Mouse (Mus musculus): ENCODE measurements around the gene Vps25. TPM values are rescaled to one million over a fixed set of nuclear protein-coding genes. Genes with fewer than 3 reads are reported as not detected.

Vps25 gene
- polyA plus RNA-seq, 1 experiment = 80.6 TPM

- no peak for DNase-seq (ENCODE audit: low read depth, low spot score)
- 91% methylated on average over 5 of the region's 5 CpGs for WGBS
Observed at GRCm38 (mm10) chr11:101236782-101237181, 16.7 kb upstream of the Vps25 start.

- DNase-seq (ENCODE audit: low read depth, low spot score) = no peak
- WGBS = 59% methylated on average over 5 of the region's 5 CpGs
Observed at GRCm38 (mm10) chr11:101238071-101238647, 15.3 kb upstream of the Vps25 start.

DNA sequence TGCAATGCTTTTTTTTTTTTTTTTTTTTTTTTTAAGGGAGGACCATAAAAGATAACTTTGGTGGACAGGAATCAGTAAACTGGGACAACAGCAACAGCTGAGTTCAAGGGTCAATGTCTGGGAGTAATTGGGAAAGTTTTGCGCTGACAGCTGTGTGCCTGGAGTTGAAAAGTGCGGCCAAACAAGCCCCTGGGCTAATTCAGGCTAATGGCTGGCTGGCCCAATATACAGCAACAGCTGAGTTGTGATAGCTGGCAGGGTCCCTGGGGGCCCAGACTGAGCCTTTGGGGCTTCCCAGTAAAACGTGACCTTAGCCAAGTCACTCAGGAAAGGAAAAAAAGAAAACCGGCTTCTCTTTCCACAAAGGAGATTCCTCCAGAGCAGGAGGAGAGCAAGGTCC lies 8.4 kb upstream of the Vps25 start:
- 42% methylated on average over 4 of the region's 4 CpGs for WGBS

DNA sequence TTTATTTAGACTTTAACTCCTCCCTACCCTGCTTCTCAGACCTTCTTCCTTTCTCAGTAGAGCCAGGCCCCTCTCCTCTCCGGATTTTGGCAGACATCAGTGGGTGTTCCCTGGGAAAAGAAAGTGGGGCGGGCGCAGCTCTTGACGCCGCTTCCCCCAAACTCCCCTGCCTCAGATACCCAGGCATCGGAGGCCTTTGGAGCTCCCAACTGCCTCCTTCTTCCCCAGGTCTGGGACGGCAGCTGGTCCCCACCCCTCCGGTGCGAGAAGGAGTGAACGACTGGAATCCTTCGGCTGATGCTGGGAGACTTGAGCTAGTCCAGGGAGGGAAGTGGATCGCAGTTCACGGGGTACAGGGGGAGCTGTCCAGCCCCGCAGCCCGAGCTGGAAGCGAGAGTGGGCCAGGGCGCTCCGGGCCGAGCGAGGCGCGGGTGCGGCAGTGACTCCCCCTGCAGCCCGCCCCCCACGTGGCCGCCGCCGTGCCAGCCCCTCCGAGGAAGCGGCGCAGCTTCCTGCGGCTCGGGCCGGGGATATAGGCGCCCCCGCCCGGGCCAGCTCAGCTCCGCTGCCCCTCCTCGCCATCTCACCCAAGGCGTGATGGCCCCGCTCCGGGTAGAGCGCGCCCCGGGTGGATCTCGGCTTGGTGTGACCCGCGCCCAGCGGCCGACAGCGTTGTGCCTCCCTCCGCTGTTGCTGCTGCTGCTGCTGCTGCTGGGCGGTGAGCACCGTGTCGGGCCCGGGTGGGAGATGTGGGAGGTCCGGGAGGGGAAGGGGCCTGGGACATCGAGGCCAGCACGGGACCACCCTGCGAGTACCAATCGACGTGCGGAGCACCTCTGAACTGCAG lies 7.4 kb upstream of the Vps25 start, which contains the start of gene Ramp2:
Ramp2 (plus strand) TSS at position 174 of the 847 bp plus-strand sequence.
- no peak for DNase-seq (ENCODE audit: low read depth, low spot score)
- WGBS = 3% methylated on average over 62 of the region's 63 CpGs

More for the DNA sequence above, 8.4 kb upstream of the Vps25 start:
- no peak for DNase-seq (ENCODE audit: low read depth, low spot score)

DNA sequence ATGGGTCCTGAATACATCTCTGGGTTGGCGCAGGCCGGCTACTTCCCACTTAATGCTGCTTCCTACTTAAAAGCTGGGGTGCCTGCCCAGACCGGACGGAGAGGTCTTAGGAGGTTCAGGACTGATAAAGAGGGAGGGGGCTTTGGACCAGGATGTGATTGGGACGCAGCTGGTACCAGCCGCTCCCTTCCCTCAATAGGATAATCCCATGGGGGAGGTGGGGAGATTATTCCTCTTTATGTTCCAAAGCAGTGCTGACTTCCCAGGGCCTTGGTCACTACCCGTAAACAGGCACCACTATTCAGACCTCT lies 6.8 kb upstream of the Vps25 start:
- 35% methylated on average over 7 of the region's 7 CpGs for WGBS
- DNase-seq (ENCODE audit: low read depth, low spot score) = no peak

DNA sequence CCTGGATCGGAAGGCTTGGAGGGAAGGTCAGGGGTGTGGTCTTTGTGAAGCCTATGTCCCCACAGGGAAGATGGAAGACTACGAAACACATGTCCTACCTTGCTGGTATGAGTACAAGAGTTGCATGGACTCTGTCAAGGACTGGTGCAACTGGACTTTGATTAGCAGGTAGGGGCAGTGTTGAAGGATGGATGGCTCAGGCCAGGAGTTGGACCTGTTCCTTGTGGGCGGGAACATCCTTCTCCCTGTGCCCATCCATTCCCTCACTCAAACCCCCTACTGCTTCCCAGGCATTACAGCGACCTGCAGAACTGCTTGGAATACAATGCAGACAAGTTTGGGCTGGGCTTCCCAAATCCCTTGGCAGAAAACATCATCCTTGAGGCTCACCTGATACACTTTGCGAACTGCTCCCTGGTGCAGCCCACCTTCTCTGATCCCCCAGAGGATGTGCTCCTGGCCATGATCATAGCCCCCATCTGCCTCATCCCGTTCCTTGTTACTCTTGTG lies 5.9 kb upstream of the Vps25 start:
- DNase-seq (ENCODE audit: low read depth, low spot score) = no peak
- 78% methylated on average over 6 of the region's 6 CpGs for WGBS

- no peak for DNase-seq (ENCODE audit: low read depth, low spot score)
- 35% methylated on average over 14 of the region's 14 CpGs for WGBS
Observed at GRCm38 (mm10) chr11:101248258-101248994, 5.1 kb upstream of the Vps25 start.

- no peak for DNase-seq (ENCODE audit: low read depth, low spot score)
- WGBS = 76% methylated on average over 2 of the region's 2 CpGs
Observed at GRCm38 (mm10) chr11:101251031-101251430, 2.5 kb upstream of the Vps25 start.

GRCm38 (mm10) chr11:101252941-101253340 lies 566 bp upstream of the Vps25 start:
- DNase-seq (ENCODE audit: low read depth, low spot score) = no peak
- under 1% methylated on average over 7 of the region's 7 CpGs for WGBS

GRCm38 (mm10) chr11:101255826-101256775 lies 2.6 kb downstream of the Vps25 start:
- 87% methylated on average over 13 of the region's 13 CpGs for WGBS
- DNase-seq (ENCODE audit: low read depth, low spot score) = no peak

- 16% methylated on average over 6 of the region's 6 CpGs for WGBS
- no peak for DNase-seq (ENCODE audit: low read depth, low spot score)
Observed at GRCm38 (mm10) chr11:101259261-101259712, 5.8 kb downstream of the Vps25 start.

DNA sequence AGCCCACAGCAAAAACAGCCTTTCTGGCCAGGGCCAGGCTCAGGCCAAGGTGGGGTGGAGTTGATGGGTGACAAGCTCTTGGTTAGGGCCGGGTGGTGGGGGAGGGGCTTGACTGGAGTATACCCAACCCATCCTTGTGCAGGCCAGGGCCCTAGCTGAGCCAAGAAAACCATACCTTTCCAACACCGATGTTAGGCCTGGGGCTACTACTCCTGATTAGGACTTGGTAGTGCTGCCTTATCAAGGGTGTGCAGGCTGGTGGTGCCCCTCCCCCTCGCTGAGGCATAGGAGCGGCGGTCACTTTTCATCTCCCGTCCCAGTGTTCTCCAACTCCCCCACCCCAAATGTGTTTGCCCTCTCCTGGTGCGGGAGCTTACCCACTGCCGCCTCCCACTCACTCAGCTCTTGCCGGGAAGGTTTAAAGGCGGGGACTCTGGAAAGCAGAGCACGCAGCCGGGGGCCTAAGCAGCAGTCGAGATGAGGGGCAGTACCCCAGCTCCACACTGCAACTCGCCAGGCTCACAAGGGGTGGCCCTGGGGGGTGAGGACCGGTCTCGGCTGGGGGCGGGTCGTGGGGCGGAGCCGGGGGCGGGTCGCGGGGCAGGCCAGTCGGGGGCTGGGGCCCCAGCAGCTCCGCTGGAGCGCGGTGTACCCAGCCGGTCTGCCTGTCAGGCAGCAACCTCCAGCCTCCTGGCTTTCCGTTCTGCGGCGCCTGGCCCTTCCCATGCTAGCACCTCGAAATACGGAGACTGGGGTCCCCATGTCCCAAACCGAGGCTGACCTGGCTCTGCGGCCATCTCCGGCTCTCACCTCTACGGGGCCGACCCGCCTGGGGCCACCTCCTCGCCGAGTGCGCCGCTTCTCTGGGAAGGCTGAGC lies 6.7 kb downstream of the Vps25 start, which contains the start of gene Wnk4:
Wnk4 (plus strand) TSS at position 620 of the 878 bp plus-strand sequence.
- 1% methylated on average over 43 of the region's 43 CpGs for WGBS
- DNase-seq (ENCODE audit: low read depth, low spot score) = no peak

DNA sequence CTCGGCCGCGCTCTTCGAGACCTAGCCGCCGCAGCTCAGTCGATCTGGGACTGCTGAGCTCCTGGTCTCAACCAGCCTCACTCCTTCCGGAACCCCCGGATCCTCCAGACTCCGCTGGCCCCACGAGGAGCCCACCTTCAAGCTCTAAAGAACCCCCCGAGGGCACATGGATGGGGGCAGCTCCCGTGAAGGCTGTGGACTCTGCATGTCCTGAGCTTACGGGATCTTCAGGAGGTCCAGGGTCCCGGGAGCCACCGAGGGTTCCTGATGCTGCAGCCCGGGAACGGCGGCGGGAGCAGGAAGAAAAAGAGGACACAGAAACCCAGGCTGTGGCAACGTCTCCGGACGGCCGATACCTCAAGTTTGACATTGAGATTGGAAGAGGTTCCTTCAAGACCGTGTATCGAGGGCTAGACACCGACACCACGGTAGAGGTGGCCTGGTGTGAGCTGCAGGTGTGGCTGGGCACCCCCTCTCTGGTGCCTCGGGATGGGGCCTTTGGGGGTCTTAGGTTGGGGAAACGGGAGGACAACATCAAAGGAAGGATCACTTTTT lies 7.4 kb downstream of the Vps25 start:
- WGBS = 1% methylated on average over 30 of the region's 30 CpGs
- DNase-seq (ENCODE audit: low read depth, low spot score) = no peak

- DNase-seq (ENCODE audit: low read depth, low spot score) = no peak
- 8% methylated on average over 24 of the region's 24 CpGs for WGBS
Observed at GRCm38 (mm10) chr11:101262272-101262967, 8.9 kb downstream of the Vps25 start.

DNA sequence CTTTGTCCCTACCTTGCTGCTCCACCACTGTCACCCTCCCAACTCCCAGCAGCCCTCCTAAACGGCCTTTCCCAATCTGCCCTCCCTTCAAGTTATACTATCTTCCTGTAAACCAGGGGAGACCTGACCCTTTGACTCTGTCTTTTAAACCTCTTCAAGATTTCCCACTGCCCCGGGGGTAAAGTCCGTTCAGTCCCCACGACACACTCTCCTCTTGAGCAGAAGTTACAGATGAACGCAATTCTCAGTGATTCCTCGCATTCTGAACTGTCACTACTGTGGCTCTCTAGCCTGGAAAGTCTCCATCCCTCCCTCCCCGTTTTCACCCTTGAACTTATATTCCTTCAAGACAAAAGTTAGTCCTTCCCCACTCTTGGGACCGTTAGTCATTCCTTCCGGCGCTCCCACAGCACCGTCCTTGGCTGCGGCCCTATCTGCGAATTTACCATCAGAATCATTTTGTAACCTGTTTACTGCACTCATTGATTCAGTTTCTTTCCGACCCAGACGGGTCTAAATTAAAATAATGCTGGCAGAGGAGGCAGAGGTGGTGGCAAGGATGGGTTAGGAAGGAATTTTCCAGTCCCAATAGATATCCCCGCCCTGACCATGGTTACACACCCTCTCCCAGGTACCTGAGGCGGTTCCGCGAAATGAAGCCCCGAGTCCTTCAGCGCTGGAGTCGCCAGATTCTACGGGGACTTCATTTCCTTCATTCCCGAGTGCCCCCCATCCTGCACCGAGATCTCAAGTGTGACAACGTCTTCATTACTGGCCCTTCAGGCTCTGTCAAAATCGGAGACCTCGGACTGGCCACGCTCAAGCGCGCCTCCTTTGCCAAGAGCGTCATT lies 9.9 kb downstream of the Vps25 start:
- WGBS = 61% methylated on average over 32 of the region's 32 CpGs
- no peak for DNase-seq (ENCODE audit: low read depth, low spot score)

DNA sequence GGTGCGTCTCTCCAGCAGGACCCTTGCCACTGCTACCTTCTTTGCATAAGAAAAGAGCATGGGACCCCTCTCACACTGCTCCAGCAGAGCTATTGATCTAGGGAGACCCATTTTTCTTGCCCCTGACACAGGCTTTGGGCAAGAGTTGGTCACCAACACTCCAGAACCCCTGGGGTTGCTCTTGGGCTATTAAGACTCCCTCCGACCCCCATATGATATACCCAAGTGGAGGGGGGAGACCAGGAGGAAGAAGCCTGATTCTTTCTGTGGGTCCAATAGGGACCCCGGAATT lies 10.4 kb downstream of the Vps25 start:
- DNase-seq (ENCODE audit: low read depth, low spot score) = no peak
- WGBS = 77% methylated on average over 3 of the region's 3 CpGs

All from large intestine, adult 2 months (tissue).